Mouse (Mus musculus) thymus, postnatal 36 days (tissue): ENCODE results near the gene Fpr2.
"Not testable (repeated sequence)": the region's sequence is repeated elsewhere in the genome, so short reads cannot be mapped to it uniquely, and the experiment has no call there.

Experiments used
- DNase-seq, 2 experiments: peaks; one replicate each; pipeline ENCODE4 v3.0.0; 2022; ENCODE audit warnings: mixed read lengths in 2 of 2

Fpr2 gene

DNA sequence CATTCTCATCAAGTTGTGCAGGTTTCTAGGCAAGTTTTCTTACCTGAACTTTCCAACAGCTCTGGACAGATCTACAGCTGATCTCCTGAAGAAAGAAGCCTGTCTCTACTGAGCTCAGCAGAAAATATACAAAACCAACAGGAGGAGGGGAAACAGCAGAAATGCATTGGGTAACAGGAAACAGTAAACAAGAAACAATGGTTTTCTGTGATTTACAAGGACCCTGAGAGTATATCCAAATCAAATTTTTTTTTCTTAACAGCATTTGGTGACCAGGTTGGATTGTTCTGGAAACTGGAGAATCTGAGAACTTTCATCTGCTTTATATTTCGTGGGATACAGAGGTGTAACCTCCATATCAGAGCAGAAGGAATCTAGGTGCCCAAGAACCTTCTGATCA is 3.8 kb upstream of the Fpr2 start, which contains the start of gene Fpr1:
Gene Fpr1, minus strand, starts transcription at position 101 of the 400 bp plus-strand sequence.
- no peak for DNase-seq

DNA sequence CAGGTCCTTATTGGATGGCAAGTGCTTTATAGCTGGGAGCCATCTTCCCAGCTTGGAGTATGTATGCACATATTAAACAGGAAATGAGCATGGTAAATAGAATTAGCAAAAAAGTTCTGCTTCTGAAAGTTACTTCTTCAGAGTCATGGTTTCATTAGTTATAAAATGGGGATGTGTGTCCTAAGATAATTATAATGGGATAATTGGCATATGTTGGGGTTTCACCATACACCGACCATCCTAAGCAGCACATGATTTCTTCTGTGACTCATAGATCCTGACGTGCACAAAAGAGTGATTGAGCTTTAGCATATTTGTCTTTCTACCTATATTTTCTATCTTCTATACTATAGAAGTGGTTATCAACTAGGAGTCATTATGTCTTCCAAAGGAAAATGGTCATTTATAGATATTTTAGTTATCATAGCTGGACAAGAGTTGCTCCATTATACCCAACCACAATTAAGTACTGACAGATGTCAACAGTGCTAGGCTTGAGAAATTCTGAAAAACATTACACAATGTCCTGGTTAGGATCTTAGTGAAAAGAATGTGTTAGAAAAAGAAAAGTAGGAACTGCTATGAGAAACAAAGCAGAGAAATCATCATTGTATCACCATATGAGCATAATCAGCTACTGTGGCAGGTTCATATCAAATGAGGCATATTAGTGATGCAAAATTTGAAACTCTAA is 2.3 kb downstream of the Fpr2 start:
- no peak for DNase-seq

DNA sequence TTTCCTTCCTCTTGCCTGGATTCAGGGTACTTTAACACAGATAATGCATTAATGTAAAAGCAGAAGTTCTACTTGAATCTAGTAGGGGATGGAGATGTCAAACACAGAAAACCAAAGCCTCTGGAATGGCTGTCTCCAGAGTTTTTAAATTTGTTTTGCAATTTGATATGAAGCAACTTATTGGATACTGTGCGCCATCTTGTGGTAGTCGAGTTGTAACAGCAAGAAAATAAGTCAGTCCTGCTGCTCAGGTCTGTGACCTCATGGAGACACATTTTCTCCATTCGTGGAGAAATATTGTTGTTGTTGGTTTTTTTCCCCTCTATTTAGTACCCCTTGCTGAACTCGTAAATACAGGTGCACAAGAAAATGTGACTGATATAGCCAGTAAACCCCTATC is 8.4 kb downstream of the Fpr2 start:
- no peak for DNase-seq

DNA sequence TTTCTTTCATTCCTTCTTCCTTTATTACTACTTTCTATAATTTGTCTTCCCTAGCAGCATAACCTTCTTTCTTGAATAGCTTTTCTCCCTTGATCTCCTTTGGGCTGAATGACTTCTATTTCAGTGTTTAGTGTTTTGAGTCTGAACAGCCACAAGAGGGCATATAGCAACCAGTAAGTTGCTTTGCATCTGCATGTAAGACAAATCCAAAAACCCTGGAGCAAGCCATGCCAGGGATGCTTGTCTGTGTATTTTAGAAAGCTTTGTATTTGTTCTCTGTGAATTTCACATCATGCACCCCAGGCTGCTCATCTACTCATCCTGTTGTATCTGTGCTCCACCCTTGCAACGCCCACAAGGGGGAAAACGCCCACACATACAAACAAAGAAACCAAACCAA is 11.6 kb downstream of the Fpr2 start:
- no peak for DNase-seq

DNA sequence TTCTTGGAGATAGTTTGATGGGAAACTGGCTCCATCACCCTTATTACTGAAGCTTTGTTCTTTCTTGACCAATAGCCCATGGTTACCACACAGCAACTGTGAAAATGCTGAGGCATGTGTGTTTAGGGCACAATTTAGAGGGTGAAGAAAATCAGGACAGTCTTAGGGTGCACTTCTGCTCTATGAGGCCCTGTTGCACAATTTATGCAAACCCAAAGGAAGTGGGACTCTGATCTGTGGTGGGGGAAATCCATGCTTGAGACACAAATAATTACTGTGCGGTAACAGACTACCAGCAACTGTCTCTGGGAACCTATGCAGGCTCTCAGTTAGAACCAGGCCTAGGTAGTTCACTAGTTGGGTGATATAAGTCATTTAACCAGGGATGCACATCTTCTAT is 13.1 kb downstream of the Fpr2 start:
- DNase-seq: no peak

DNA sequence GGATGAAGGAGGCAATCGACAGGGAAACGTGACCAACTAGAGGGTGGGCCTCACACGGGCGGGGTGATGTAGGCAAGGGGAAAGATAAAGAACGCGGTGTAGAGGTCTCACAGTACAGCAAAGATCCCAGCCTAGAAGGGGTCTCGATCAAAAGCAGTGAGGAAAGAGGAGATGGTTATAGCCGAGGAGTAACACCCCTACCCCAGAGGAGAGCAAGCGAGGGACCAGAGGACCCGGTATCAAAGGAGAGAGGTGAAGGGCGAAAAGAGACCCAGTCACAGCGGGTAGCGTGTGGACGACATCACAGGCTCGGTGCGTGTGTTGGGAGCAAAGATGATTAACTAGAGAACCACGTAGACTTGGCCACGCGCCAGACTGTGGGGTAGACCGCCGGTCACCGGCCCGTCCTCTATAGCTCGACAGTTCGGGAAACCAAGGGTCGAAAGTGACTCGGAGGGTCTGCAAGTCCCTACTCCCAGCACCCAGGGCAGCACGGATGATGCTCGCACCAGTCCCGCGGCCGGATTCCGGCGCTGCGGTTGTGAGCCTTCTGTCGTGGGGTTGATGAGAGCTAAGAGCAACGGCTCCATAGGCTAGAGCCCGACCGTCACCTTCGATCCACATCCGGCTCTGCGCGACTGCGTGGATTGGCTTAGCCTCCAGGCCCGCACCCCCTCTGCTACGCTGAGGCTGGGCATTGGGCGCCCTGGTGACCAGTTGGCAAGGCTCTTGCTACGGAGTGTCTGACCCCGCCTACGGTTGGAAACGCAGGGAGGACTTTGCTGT is 22.2 kb downstream of the Fpr2 start:
- DNase-seq: peak; percentile 8 to 29

DNA sequence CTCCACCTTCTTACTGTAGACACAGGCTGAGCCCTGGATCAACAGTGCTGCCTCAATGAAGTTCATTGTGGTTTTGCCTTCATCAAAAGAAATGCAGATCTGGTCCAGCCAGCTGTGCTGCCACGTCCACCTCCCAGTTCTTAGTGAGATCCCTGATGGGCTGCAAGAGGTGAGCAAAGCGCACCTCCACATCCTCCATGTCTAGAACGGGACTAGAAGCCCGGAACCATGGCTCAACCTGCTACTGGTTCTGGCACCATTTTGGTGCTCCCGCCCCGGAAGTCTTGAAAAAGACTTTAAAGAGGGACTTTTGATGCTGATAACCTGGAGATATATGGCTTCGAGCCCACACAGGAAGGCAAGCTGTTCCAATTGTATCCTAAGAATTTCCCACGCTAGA is 25.0 kb downstream of the Fpr2 start:
- DNase-seq: not testable (repeated sequence)

DNA sequence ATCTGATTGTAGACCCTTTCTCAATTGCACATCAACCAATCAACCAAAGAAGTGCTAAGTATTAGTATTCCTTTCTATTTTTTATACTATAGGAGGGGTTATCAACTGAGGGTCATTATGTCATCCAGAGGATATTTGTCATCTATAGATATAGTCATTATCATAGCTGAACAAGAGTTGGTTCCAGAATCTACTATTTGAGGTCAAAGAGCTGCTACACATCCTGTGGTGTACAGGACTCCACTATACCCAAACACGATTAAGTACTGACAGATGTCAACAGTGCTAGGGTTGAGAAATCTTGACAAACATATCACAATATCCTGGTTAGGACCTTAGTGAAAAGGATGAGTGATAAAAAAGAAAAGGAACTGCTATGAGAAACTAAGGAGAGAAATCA is 29.8 kb downstream of the Fpr2 start:
- DNase-seq: no peak

DNA sequence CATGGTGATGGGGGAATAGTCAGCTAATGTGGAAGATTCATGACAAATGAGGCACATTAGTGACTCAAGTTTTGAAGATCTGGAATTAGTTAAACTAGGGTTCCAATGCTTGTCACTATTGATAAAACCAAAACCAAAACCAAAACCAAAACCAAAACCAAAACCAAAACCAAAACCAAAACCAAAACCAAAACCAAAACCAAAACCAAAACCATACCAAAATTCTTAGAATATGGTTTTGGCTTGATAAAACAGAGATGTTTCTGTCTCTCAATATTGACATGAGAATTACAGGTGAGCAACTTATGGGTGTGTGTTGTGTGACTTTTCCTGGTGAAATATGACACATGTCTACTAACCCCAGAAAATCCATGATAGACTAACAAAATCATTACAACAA is 30.2 kb downstream of the Fpr2 start:
- DNase-seq: no peak
